25 mouse cellular contexts compared by ENCODE assay signal in the genomic region with DNA sequence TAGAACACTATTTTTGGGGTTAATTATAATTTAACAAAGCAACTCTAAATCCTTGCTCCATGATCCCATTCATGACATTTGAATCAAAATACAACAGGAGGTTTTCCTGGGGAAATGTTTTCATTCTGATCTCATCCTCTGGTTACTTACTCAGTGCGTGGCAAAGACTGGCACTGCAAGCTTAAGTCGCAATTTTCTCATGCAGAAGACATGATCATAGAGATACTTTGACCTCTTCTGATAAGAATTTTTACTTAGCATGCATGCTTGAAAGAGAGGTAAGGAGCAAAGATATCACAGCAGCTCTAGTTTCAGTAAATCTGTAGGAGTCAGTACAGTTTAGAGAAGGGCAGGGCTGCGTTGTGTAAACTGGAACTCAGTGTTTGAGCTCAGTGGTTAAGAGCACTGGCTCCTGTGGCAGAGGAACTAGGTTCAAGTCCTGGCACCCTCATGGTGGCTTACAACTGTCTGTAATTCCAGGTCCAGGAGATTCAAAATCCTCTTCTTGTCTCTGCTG. TPM values are rescaled to one million over a fixed set of nuclear protein-coding genes. Genes with fewer than 3 reads are reported as not detected.
DNase-seq lines count a peak whose midpoint lies in the region; ATAC-seq and TF ChIP-seq lines count a peak whose summit lies in the region.
"Had no signal": no experiment of that assay in that cellular context is flagged by ENCODE, and none has a peak within 500 bp of the region (broad histone marks: within the 10 kb centered on the region; RNA-seq: fewer than 3 reads in every experiment).

No protein-coding gene starts in this region.

- ATAC-seq in heart, embryonic 15.5 days (replicated peaks; ENCODE audit: insufficient number of reproducible peaks, insufficient read depth, low FRiP score, low read depth) = no peak
- ATAC-seq in lung, postnatal 0 days = no peak
- ATAC-seq in stomach, embryonic 16.5 days (ENCODE audit: insufficient read depth, low FRiP score) = no peak
- ATAC-seq: forebrain, postnatal 0 days; inflammation-experienced regulatory T-cells, adult 6 months had no signal

- H3K4me1 ChIP-seq in heart, embryonic 15.5 days (replicated peaks) = no peaks in the 10 kb centered on the region
- no peaks in the 10 kb centered on the region for H3K4me1 ChIP-seq in lung, postnatal 0 days (ENCODE audit: insufficient read depth, low read depth, low read length)
- H3K4me1 ChIP-seq in embryonic fibroblast, embryonic 13.5 days (ENCODE audit: control insufficient read depth, insufficient read depth, low read length) = no peaks in the 10 kb centered on the region
- no peaks in the 10 kb centered on the region for H3K4me1 ChIP-seq in stomach, embryonic 16.5 days (ENCODE audit: control insufficient read depth, insufficient read depth, low read length)
- H3K4me1 ChIP-seq: hindbrain, embryonic 13.5 days; kidney, embryonic 15.5 days; midbrain, embryonic 12.5 days; neural tube, embryonic 12.5 days had no signal

- no peaks in the 10 kb centered on the region for H3K36me3 ChIP-seq in heart, embryonic 15.5 days
- no peaks in the 10 kb centered on the region for H3K36me3 ChIP-seq in lung, postnatal 0 days (ENCODE audit: insufficient read depth, low read length)
- no peaks in the 10 kb centered on the region for H3K36me3 ChIP-seq in stomach, embryonic 16.5 days (ENCODE audit: control insufficient read depth, insufficient read depth, low read length)
- H3K36me3 ChIP-seq: embryonic facial prominence, embryonic 15.5 days; forebrain, embryonic 10.5 days; hindbrain, embryonic 13.5 days; kidney, embryonic 15.5 days; midbrain, embryonic 12.5 days; neural tube, embryonic 12.5 days had no signal

- peak overlapping the region; percentile 54 for H3K27ac ChIP-seq in heart, embryonic 15.5 days
- H3K27ac ChIP-seq in lung, postnatal 0 days (ENCODE audit: low read length) = no peak overlapping the region
- H3K27ac ChIP-seq in embryonic fibroblast, embryonic 13.5 days (ENCODE audit: insufficient read depth, low read length) = peak overlapping the region; percentile 88
- no peak overlapping the region for H3K27ac ChIP-seq in stomach, embryonic 16.5 days (ENCODE audit: low read length)
- H3K27ac ChIP-seq: embryonic facial prominence, embryonic 15.5 days; forebrain, embryonic 10.5 days; hindbrain, embryonic 13.5 days; kidney, embryonic 15.5 days; macrophage; midbrain, embryonic 12.5 days; neural tube, embryonic 12.5 days had no signal

- no peak for TF ChIP-seq POLR2A in embryonic fibroblast, embryonic 13.5 days (IDR thresholded peaks at IDR 0.05; ENCODE audit: low read depth, low read length)

- peak overlapping the region; percentile 14; the same call in 1 of the 2 replicates for H3K4me2 ChIP-seq in heart, embryonic 15.5 days
- peak overlapping the region; percentile 39 for H3K4me2 ChIP-seq in lung, postnatal 0 days (replicated peaks; ENCODE audit: low read depth, low read length)
- H3K4me2 ChIP-seq in stomach, embryonic 16.5 days (ENCODE audit: low read depth, low read length) = peak overlapping the region; percentile 19; the same call in 1 of the 2 replicates
- H3K4me2 ChIP-seq: embryonic facial prominence, embryonic 15.5 days; hindbrain, embryonic 13.5 days; lung, embryonic 14.5 days; midbrain, embryonic 12.5 days; neural tube, embryonic 12.5 days had no signal

- no peak for TF ChIP-seq CTCF in lung, postnatal 0 days (IDR thresholded peaks at IDR 0.05)
- no peak for TF ChIP-seq CTCF in embryonic fibroblast, embryonic 13.5 days (IDR thresholded peaks at IDR 0.05; ENCODE audit: borderline replicate concordance, insufficient read depth, low read length)

- H3K4me3 ChIP-seq in heart, embryonic 15.5 days = no peak overlapping the region
- peak overlapping the region; percentile 25 for H3K4me3 ChIP-seq in lung, postnatal 0 days (ENCODE audit: low read depth, low read length)
- no peak overlapping the region for H3K4me3 ChIP-seq in embryonic fibroblast, embryonic 13.5 days (ENCODE audit: insufficient read depth, low read length)
- no peak overlapping the region for H3K4me3 ChIP-seq in stomach, embryonic 16.5 days (replicated peaks; ENCODE audit: low read length)
- H3K4me3 ChIP-seq: embryonic facial prominence, embryonic 15.5 days; forebrain, embryonic 10.5 days; hindbrain, embryonic 13.5 days; kidney, embryonic 15.5 days; midbrain, embryonic 12.5 days; neural tube, embryonic 12.5 days had no signal

- H3K27me3 ChIP-seq in heart, embryonic 15.5 days = no peaks in the 10 kb centered on the region
- no peaks in the 10 kb centered on the region for H3K27me3 ChIP-seq in lung, postnatal 0 days (replicated peaks; ENCODE audit: insufficient read depth, low read length)
- H3K27me3 ChIP-seq in stomach, embryonic 16.5 days (ENCODE audit: control insufficient read depth, insufficient read depth, low read length) = no peaks in the 10 kb centered on the region
- H3K27me3 ChIP-seq: embryonic facial prominence, embryonic 15.5 days; hindbrain, embryonic 13.5 days; kidney, embryonic 15.5 days; midbrain, embryonic 12.5 days; neural tube, embryonic 12.5 days had no signal

- TF ChIP-seq EP300 in lung, postnatal 0 days (IDR thresholded peaks at IDR 0.05) = no peak

- DNase-seq in heart, postnatal 10 days = no peak
- no peak for DNase-seq in lung, postnatal 0 days (ENCODE audit: low spot score)
- no peak for DNase-seq in lung, postnatal 25 days (ENCODE audit: low spot score)
- DNase-seq in spleen, adult 18-20 months = no peak
- no peak for DNase-seq in testis, postnatal 10 days (ENCODE audit: low spot score)
- DNase-seq: adrenal gland, postnatal 36 days; cerebellum, adult 18-20 months; cerebellum, postnatal 36 days; forebrain, postnatal 0 days; liver; lung, embryonic 14.5 days had no signal

- WGBS in heart, embryonic 15.5 days = 46% methylated on average over 3 of the region's 3 CpGs
- WGBS in lung, postnatal 0 days = 42% methylated on average over 3 of the region's 3 CpGs
- WGBS in stomach, embryonic 16.5 days = 55% methylated on average over 3 of the region's 3 CpGs

- intact Hi-C loops in heart, postnatal 10 days (cut with DNase I) = no loop called here

- H3K9ac ChIP-seq in heart, embryonic 15.5 days = no peak overlapping the region
- H3K9ac ChIP-seq in lung, postnatal 0 days (replicated peaks; ENCODE audit: low read depth) = no peak overlapping the region
- H3K9ac ChIP-seq in stomach, embryonic 16.5 days (ENCODE audit: low read length) = no peak overlapping the region
- H3K9ac ChIP-seq: embryonic facial prominence, embryonic 15.5 days; forebrain, postnatal 0 days; hindbrain, embryonic 13.5 days; kidney, embryonic 15.5 days; lung, embryonic 14.5 days; midbrain, embryonic 12.5 days; neural tube, embryonic 12.5 days had no signal

- no peaks in the 10 kb centered on the region for H3K9me3 ChIP-seq in heart, embryonic 15.5 days (replicated peaks)
- H3K9me3 ChIP-seq in lung, postnatal 0 days (ENCODE audit: low read length) = no peaks in the 10 kb centered on the region
- H3K9me3 ChIP-seq in stomach, embryonic 16.5 days (replicated peaks; ENCODE audit: control insufficient read depth, low read length) = no peaks in the 10 kb centered on the region
- H3K9me3 ChIP-seq: embryonic facial prominence, embryonic 15.5 days; forebrain, embryonic 10.5 days; hindbrain, embryonic 13.5 days; kidney, embryonic 15.5 days; midbrain, embryonic 12.5 days; neural tube, embryonic 12.5 days had no signal

RNA-seq across cellular contexts. Expression of a gene that starts 11.5 kb away (rescaled TPM):
- polyA plus RNA-seq in heart, embryonic 15.5 days (2015; fragmentation: Nextera tagmentation; extraction: Ambion mirVana) = 3.1 and 3.7 TPM in 2 replicates
- 10 to 100 TPM; 13.0 to 13.5 TPM for total RNA-seq in heart, postnatal 10 days (2021)
- 62.8 and 63.7 TPM in 2 replicates for polyA plus RNA-seq in lung, postnatal 0 days (2015; fragmentation: Nextera tagmentation; extraction: Ambion mirVana)
- polyA plus RNA-seq in embryonic fibroblast, embryonic 13.5 days (2011; ENCODE audit: insufficient read length, low read depth, missing spikeins) = 2.1 and 3.3 TPM in 2 replicates
- 4.3 and 6.3 TPM in 2 replicates for polyA plus RNA-seq in stomach, embryonic 16.5 days (2015; fragmentation: Nextera tagmentation; extraction: Ambion mirVana)
- total RNA-seq: granulocyte monocyte progenitor cell, adult 5-6 weeks; MEL; monocyte, adult 5-6 weeks had no signal
- polyA plus RNA-seq: inflammation-experienced regulatory T-cells, adult 6 months; macrophage had no signal

Comparison
In these comparisons a context has a peak if more than half of its experiments do, and no peak if none do; other contexts are left out.
1. H3K27ac ChIP-seq: peak in heart, embryonic 15.5 days (single experiment) and embryonic fibroblast, embryonic 13.5 days (single experiment); none in lung, postnatal 0 days (single experiment) and stomach, embryonic 16.5 days (single experiment).
2. Peak in every context shown above with its lines, with median percentiles within 50 percentile points of each other: H3K4me2 ChIP-seq.